Mouse (Mus musculus) hindbrain, embryonic 12.5 days (tissue): ENCODE data around the gene Abl1. TPM values are rescaled to one million over a fixed set of nuclear protein-coding genes. Genes with fewer than 3 reads are reported as not detected.

Source experiments
- ATAC-seq: fragments of 200-750 bp; cut with Nextera tagmentation; 2 replicates; pipeline ENCODE4 v1.8.0; 2017; ENCODE audit warnings: moderate TSS enrichment; ENCODE audit not compliant: low FRiP score
- H3K27ac ChIP-seq: fragments of 300-500 bp; sonication (generic); 2 replicates; pipeline ENCODE4 v1.5.1; 2016; ENCODE audit warnings: mild to moderate bottlenecking
- H3K27me3 ChIP-seq: fragments of 300-500 bp; sonication (generic); 2 replicates; pipeline ENCODE4 v1.6.1; 2016; ENCODE audit warnings: mild to moderate bottlenecking
- H3K36me3 ChIP-seq: fragments of 300-500 bp; sonication (generic); 2 replicates; pipeline ENCODE4 v1.6.1; 2016; ENCODE audit warnings: mild to moderate bottlenecking
- H3K4me1 ChIP-seq: fragments of 300-500 bp; sonication (generic); 2 replicates; pipeline ENCODE4 v1.6.1; 2016
- H3K4me2 ChIP-seq: fragments of 300-500 bp; sonication (generic); replicated peaks from 2 replicates; pipeline ENCODE4 v1.6.1; 2016; ENCODE audit warnings: mild to moderate bottlenecking
- H3K4me3 ChIP-seq: fragments of 300-500 bp; sonication (generic); 2 replicates; pipeline ENCODE4 v1.5.1; 2016; ENCODE audit warnings: mild to moderate bottlenecking
- H3K9ac ChIP-seq: fragments of 300-500 bp; sonication (generic); 2 replicates; pipeline ENCODE4 v1.6.1; 2016; ENCODE audit warnings: mild to moderate bottlenecking, moderate library complexity
- H3K9me3 ChIP-seq: fragments of 300-500 bp; sonication (generic); replicated peaks from 2 replicates; pipeline ENCODE4 v1.6.1; 2016; ENCODE audit warnings: mild to moderate bottlenecking
- WGBS: fragments of 180-500 bp; shearing (Covaris S2); methylation state at CpG from one replicate; pipeline ENCODE4 v1.1.7; 2016; 5-methylcytosine and 5-hydroxymethylcytosine counted together
- polyA plus RNA-seq: library from polyadenylated mRNA; unstranded; fragments of >200 nt; fragmentation: Nextera tagmentation; extraction: Ambion mirVana; gene quantifications from 2 replicates; pipeline ENCODE4 v1.2.1, GENCODE M21; 2016

The Abl1 gene
- polyA plus RNA-seq, 1 experiment from 2014 or later: 44.7 TPM

DNA sequence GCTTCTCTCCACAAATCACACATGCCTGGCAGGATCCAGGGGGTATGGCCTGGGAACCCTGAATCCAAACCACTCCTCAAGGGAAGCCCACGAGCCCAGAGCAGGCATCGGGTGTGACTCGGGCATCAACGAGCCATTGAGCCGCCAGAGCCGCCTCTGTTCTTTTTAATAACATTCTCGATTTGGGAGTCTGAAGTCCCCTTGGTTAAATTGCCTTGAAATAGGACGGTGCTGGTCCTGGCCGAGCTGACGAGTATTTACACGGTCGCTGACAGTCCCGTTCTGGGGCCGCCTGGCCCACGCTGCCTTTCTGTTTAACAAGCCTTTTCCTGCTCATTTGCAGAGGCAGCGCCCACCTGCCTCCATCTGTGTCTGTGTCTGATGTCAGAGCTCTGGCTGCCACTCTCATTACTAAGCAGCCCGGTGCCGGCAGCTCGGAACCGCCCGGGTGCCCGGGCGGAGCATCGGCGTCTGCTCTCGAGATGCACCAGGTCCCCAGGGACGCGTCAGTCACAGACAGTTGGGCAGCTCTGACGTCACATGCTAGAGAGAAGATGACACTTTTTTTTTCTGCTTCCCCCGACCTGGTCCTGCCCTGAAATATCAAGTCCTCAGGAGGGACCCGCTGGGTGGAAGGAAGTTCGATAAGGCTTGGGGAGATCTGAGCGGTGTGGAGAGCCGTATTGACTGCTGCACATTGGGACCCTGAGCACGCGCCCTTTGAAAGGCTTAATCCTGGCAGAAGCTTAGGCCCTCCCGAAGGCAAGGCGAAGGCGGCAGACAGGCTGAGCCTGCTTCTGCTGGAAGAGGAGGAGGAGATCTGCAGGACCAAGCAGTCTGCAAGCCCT is 134.6 kb downstream of the Abl1 start:
- Histone ChIP-seq H3K27me3 (peaks cover 14% of the 10 kb centered on the region), H3K9me3 (no peaks in the 10 kb centered on the region), H3K4me1 (peaks cover 26% of the 10 kb centered on the region), H3K36me3 (no peaks in the 10 kb centered on the region), H3K9ac (0 out of 2 replicates have a peak overlapping the region, but pooled peaks have one; percentile 29), H3K4me3 (peak overlapping the region; percentile 9), H3K27ac (peak overlapping the region; percentile 77), H3K4me2 (peak overlapping the region; percentile 47)
- 18% methylated on average over 39 of the region's 39 CpGs for WGBS
- peak; percentile 75 for ATAC-seq

DNA sequence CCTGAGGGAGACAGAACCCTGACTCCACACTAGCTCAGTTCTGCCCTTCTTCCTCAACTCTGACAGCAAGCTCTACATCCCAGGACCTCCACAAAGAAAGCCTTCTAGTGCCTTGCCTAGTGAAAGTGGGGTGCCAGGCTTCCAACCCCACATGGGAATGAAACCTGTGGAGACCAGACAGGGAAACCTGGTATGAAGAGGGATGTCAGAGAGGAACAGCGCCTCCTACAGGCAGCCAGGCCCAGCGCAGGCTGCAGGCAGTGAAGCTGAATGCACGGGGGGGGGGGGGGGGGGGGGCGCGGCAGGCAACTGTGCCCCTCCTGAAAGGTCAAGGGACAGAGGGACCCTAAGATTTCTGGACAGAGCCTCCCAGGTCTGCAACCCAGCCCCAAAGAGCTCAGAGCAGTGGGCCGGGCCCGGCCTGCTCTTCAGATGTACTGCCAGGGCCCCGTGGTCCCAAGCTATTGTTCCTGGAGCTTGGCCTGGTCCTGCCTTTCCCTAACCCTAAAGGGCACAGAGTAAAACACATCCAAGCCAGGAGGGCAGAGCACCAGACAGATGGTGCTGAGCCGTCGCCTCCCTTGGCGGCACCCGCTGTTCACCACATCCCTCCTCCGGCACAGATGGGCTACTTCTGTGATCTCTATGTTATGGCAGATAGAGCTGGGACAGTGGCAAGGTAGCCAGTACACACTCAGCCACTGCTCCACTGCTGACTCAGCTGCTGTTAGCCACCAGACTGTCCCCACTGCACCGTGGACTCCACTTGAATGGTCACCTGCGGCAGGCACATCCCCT is 136.0 kb downstream of the Abl1 start:
- no peak for ATAC-seq
- no peak overlapping the region for H3K4me2 ChIP-seq
- H3K9ac ChIP-seq: 0 out of 2 replicates have a peak overlapping the region, but pooled peaks have one; percentile 6
- WGBS: 63% methylated on average over 13 of the region's 15 CpGs
- 0 out of 2 replicates have a peak overlapping the region, but pooled peaks have one; percentile 77 for H3K27ac ChIP-seq
- H3K36me3 ChIP-seq: no peaks in the 10 kb centered on the region
- peaks cover 35% of the 10 kb centered on the region for H3K4me1 ChIP-seq
- H3K4me3 ChIP-seq: no peak overlapping the region
- H3K27me3 ChIP-seq: peaks cover 14% of the 10 kb centered on the region
- no peaks in the 10 kb centered on the region for H3K9me3 ChIP-seq

DNA sequence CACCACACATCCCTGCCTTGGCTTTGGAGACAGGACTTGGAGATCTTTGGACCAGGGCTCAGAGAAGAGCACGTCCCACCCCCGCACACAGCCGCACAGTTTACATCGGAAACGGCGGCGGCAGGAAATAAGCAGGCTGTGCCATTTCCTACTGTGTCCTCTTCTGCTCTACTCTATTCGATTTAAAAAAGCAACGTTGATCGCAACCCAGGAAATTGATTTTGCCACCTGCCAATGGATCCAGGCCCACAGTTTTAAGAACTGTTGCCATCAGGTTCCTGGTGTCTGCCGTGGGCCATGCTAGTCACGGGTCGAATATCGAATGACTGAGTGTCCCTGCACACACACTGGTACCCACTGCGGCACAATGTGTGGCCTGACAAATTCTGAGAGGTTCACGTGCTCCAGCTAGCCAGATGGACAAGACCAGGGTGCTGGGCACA is 137.3 kb downstream of the Abl1 start:
- Histone ChIP-seq H3K4me2 (no peak overlapping the region), H3K27me3 (peaks cover 14% of the 10 kb centered on the region), H3K27ac (no peak overlapping the region), H3K9me3 (no peaks in the 10 kb centered on the region), H3K9ac (no peak overlapping the region), H3K36me3 (no peaks in the 10 kb centered on the region), H3K4me1 (peaks cover 48% of the 10 kb centered on the region), H3K4me3 (no peak overlapping the region)
- ATAC-seq: no peak
- WGBS: 86% methylated on average over 16 of the region's 16 CpGs

GRCm38 (mm10) chr2:31826094-31827085 is 138.2 kb downstream of the Abl1 start:
- Histone ChIP-seq H3K27ac (no peak overlapping the region), H3K36me3 (no peaks in the 10 kb centered on the region), H3K27me3 (peaks cover 8% of the 10 kb centered on the region), H3K9ac (no peak overlapping the region), H3K4me1 (peaks cover 50% of the 10 kb centered on the region), H3K4me2 (no peak overlapping the region), H3K9me3 (no peaks in the 10 kb centered on the region), H3K4me3 (no peak overlapping the region)
- WGBS: 86% methylated on average over 14 of the region's 14 CpGs
- no peak for ATAC-seq

DNA sequence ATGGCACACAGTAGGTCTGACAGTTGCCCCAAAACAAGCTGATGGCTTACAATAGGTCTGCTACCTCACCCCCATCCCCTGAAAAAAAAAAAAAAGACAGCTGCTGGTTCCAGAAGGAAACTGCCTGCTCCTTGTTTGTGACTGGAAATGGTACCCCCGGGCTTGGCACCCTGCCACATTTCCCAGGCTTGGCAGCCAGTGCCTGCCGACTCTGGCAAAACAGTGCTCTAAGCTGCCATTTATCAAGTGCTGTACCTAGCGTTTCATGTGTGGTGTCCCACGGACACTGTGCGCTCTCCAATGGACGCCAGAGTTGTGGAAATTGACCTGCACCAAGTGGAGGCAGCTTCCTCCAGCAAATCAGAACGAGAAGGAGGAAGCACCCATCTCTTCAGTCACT is 139.7 kb downstream of the Abl1 start:
- Histone ChIP-seq H3K9me3 (no peaks in the 10 kb centered on the region), H3K4me3 (no peak overlapping the region), H3K36me3 (no peaks in the 10 kb centered on the region), H3K9ac (no peak overlapping the region), H3K27me3 (no peaks in the 10 kb centered on the region), H3K4me2 (no peak overlapping the region), H3K4me1 (peaks cover 37% of the 10 kb centered on the region), H3K27ac (0 out of 2 replicates have a peak overlapping the region, but pooled peaks have one; percentile 18)
- ATAC-seq: no peak
- 60% methylated on average over 7 of the region's 7 CpGs for WGBS

GRCm38 (mm10) chr2:31828311-31828825 is 140.2 kb downstream of the Abl1 start:
- H3K27me3 ChIP-seq: no peaks in the 10 kb centered on the region; the same call in 1 of the 2 replicates
- no peak overlapping the region for H3K4me3 ChIP-seq
- H3K9ac ChIP-seq: no peak overlapping the region
- H3K9me3 ChIP-seq: no peaks in the 10 kb centered on the region
- no peaks in the 10 kb centered on the region for H3K36me3 ChIP-seq
- ATAC-seq: no peak
- H3K27ac ChIP-seq: 0 out of 2 replicates have a peak overlapping the region, but pooled peaks have one; percentile 18
- peaks cover 32% of the 10 kb centered on the region for H3K4me1 ChIP-seq
- no peak overlapping the region for H3K4me2 ChIP-seq
- WGBS: 10% methylated on average over 4 of the region's 4 CpGs

DNA sequence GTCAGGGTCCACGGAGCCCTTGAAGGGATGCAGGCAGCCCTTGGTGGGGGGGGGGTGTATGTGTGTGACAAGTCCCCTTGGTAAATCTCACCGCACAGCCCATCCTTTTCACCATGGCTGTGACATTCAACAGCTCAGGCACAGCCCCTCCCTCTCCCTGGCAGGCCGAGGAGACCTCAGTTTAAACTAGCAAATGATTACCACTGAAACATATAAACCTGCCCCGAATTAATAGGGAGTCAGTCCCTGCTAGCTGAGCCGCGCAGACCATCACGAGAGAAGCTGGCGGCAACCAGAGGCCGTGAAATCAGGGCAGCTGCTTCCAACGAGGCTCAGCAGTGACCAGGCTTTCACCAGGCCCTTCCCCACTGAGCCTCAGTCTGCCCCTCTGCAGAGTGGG is 147.9 kb downstream of the Abl1 start:
- H3K4me2 ChIP-seq: no peak overlapping the region

GRCm38 (mm10) chr2:31836985-31837384 is 148.8 kb downstream of the Abl1 start:
- ATAC-seq: 0 out of 2 replicates have a peak, but pooled peaks have one; percentile 31
- no peaks in the 10 kb centered on the region for H3K9me3 ChIP-seq
- no peaks in the 10 kb centered on the region for H3K36me3 ChIP-seq
- no peak overlapping the region for H3K4me2 ChIP-seq
- H3K9ac ChIP-seq: no peak overlapping the region
- WGBS: 27% methylated on average over 6 of the region's 6 CpGs
- no peak overlapping the region for H3K27ac ChIP-seq
- H3K4me1 ChIP-seq: peaks cover 14% of the 10 kb centered on the region
- H3K27me3 ChIP-seq: peaks cover 29% of the 10 kb centered on the region
- H3K4me3 ChIP-seq: no peak overlapping the region

More for the DNA sequence above, 147.9 kb downstream of the Abl1 start:
- no peak overlapping the region for H3K27ac ChIP-seq
- H3K4me3 ChIP-seq: no peak overlapping the region
- WGBS: 45% methylated on average over 10 of the region's 10 CpGs
- no peaks in the 10 kb centered on the region for H3K9me3 ChIP-seq
- peaks cover 21% of the 10 kb centered on the region for H3K27me3 ChIP-seq
- peaks cover 14% of the 10 kb centered on the region for H3K4me1 ChIP-seq
- H3K9ac ChIP-seq: no peak overlapping the region
- ATAC-seq: no peak
- H3K36me3 ChIP-seq: no peaks in the 10 kb centered on the region

DNA sequence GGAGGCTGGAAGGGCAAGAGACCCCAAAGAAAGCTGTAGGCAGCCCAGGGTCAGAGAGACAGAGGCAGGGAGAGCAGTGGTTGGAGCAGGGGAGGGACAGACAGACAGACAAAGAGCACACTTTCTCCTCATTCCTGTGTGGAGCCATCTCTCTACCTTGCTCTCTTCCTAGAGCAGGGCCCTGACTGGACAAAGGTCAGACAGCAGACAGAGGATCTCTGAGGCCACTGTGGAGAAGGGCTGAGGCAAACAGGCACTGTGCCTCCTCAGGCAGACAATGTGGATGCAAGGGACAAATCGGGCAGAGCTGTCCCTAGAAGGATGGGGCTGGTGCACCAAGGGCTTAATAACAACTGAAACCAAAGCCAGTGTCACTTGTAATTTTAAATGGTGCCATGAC is 150.7 kb downstream of the Abl1 start:
- Histone ChIP-seq H3K27me3 (peaks cover 44% of the 10 kb centered on the region), H3K4me1 (peaks cover 14% of the 10 kb centered on the region), H3K4me3 (no peak overlapping the region), H3K36me3 (no peaks in the 10 kb centered on the region), H3K27ac (no peak overlapping the region), H3K4me2 (no peak overlapping the region), H3K9me3 (no peaks in the 10 kb centered on the region), H3K9ac (no peak overlapping the region)
- WGBS: 46% methylated on average over 1 of the region's 1 CpGs
- ATAC-seq: no peak

GRCm38 (mm10) chr2:31844729-31845136 is 156.6 kb downstream of the Abl1 start:
- WGBS: 1% methylated on average over 10 of the region's 10 CpGs
- peak; percentile 82 for ATAC-seq
- peaks cover 22% of the 10 kb centered on the region for H3K4me1 ChIP-seq
- H3K4me3 ChIP-seq: peak overlapping the region; percentile 5; the same call in 1 of the 2 replicates
- peaks cover 71% of the 10 kb centered on the region for H3K27me3 ChIP-seq
- no peaks in the 10 kb centered on the region for H3K9me3 ChIP-seq
- H3K36me3 ChIP-seq: no peaks in the 10 kb centered on the region
- peak overlapping the region; percentile 80; the same call in 1 of the 2 replicates for H3K4me2 ChIP-seq
- no peak overlapping the region for H3K9ac ChIP-seq
- H3K27ac ChIP-seq: peak overlapping the region; percentile 35; the same call in 1 of the 2 replicates

DNA sequence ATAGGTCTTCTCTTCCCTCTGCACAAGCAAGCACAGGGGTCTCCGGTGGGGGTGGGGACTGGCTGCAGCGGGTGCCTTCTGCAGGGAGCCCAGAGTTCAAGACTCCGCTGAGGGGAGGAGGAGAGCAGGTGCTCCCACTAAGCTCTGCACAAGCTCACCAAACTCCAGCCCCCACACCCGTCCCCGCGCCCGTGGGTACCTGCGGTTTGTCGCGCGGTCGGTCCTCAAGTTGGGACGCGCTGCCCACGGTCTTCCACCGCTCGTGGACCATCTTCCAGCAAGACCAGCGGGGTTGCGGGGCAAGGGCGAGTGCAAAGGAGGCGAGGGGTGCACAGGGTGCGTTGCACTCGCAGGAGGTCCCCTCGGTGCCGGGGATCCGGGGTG is 157.3 kb downstream of the Abl1 start:
- 5% methylated on average over 26 of the region's 26 CpGs for WGBS

More for the DNA sequence above, 157.3 kb downstream of the Abl1 start:
- peak overlapping the region; percentile 64 for H3K9ac ChIP-seq
- H3K9me3 ChIP-seq: no peaks in the 10 kb centered on the region
- ATAC-seq: no peak
- H3K27ac ChIP-seq: no peak overlapping the region
- peak overlapping the region; percentile 47 for H3K4me3 ChIP-seq
- H3K36me3 ChIP-seq: no peaks in the 10 kb centered on the region
- H3K4me2 ChIP-seq: peak overlapping the region; percentile 80
- peaks cover 25% of the 10 kb centered on the region for H3K4me1 ChIP-seq
- H3K27me3 ChIP-seq: peaks cover 71% of the 10 kb centered on the region
